Mouse (Mus musculus) cortical plate, adult 2 months (tissue): ENCODE results near the gene 1700123O20Rik.

Experiments
- CTCF ChIP-seq: fragments of 200-500 bp; IDR thresholded peaks from 2 replicates; pipeline ENCODE4 v1.5.1; 2011; ENCODE audit warnings: mild to moderate bottlenecking, control low read depth, low read length; ENCODE audit not compliant: insufficient read depth; ENCODE audit errors: extremely low read depth
- POLR2A ChIP-seq: fragments of 200-500 bp; IDR thresholded peaks from 2 replicates; pipeline ENCODE4 v1.6.1; 2011; ENCODE audit warnings: mild to moderate bottlenecking, low read length, control low read depth; ENCODE audit not compliant: insufficient read depth; ENCODE audit errors: extremely low read depth

- TF ChIP-seq CTCF = no peak
- no peak for TF ChIP-seq POLR2A
Measured at GRCm38 (mm10) chr14:54660009-54660408, 26.0 kb upstream of the 1700123O20Rik start.
